Mouse (Mus musculus) C2C12 (cell line): Measurements from ENCODE around the gene Ampd1.

Experiments
- CEBPB ChIP-seq: IDR thresholded peaks from one replicate; pipeline ENCODE4 v1.6.1; 2011; ENCODE audit warnings: low read depth, mild to moderate bottlenecking, control low read depth, moderate library complexity
- CTCF ChIP-seq: IDR thresholded peaks from one replicate; pipeline ENCODE4 v1.5.1; 2011; ENCODE audit not compliant: control insufficient read depth, insufficient read depth, insufficient read length
- MAX ChIP-seq: IDR thresholded peaks from one replicate; pipeline ENCODE4 v1.6.1; 2011; ENCODE audit warnings: mild to moderate bottlenecking, control low read depth
- MYOD1 ChIP-seq: IDR thresholded peaks from one replicate; pipeline ENCODE4 v1.6.1; 2011; ENCODE audit warnings: low read depth; ENCODE audit not compliant: control insufficient read depth, insufficient read length
- USF1 ChIP-seq: IDR thresholded peaks from one replicate; pipeline ENCODE4 v1.6.1; 2011; ENCODE audit warnings: low read depth, mild to moderate bottlenecking, control low read depth, moderate library complexity

GRCm38 (mm10) chr3:103076476-103076875, 2.7 kb downstream of the Ampd1 start:
- TF ChIP-seq CTCF (no peak), MAX (no peak), CEBPB (no peak), USF1 (no peak), MYOD1 (no peak)
